Mouse (Mus musculus) lung, postnatal 36 days (tissue): ENCODE measurements around the gene Pds5a.
"Not testable (repeated sequence)": the region's sequence is repeated elsewhere in the genome, so short reads cannot be mapped to it uniquely, and the experiment has no call there.

Source experiments
- DNase-seq: peaks from one replicate; pipeline ENCODE4 v3.0.0; 2022; ENCODE audit warnings: mixed read lengths

Pds5a gene

DNA sequence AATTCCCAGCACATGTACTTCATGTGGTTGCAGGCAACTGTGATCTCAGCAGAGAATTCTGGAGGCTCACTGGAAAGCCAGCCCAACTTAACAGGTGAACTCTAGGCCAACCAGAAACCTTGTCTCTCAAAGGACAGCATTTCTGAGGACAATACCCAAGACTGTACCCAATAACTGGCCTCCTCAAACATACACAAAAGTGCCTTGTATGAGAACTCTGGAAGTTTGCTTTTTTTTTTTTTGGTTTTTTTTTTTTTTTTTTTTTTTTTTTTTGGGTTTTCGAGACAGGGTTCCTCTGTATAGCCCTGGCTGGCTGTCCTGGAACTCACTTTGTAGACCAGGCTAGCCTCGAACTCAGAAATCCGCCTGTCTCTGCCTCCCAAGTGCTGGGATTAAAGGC is 4.0 kb downstream of the Pds5a start:
- not testable (repeated sequence) for DNase-seq

DNA sequence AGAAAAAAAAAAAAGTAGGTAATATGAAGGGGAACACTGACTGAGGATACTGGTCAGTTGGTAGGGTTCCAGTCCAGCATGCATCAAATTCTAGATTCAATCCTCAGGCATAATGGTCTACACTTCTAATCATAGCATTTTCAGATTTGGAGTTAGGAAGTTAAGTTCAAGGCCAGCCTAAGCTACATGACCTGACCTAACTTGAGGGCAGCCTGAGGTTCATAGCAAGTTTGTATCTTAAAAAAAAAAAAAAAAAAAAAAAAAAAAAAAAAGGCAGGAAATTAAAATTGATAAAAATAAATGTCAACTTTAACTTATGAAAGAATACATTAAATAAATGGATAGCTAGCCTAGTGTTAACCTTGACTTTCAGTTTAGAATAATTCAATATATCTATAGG is 5.1 kb downstream of the Pds5a start:
- no peak for DNase-seq

DNA sequence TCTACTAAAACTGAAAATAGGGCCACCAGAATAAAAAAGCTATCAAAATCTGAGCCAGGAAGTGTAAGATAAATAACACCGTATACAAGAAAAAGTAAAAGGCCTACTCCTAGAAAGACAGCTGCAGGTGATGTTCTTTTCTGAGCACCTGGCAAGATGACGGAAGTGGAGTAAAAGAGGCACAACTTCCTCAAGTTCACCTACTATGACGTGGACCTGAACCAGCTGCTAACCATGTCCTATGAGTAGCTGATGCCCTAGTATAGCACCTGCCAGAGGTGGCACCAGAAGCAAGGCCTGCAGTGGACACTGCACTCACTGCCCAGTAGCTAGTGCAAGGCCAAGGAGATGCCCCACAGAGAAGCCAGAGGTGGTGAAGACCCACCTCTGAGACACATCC is 9.3 kb downstream of the Pds5a start:
- no peak for DNase-seq

DNA sequence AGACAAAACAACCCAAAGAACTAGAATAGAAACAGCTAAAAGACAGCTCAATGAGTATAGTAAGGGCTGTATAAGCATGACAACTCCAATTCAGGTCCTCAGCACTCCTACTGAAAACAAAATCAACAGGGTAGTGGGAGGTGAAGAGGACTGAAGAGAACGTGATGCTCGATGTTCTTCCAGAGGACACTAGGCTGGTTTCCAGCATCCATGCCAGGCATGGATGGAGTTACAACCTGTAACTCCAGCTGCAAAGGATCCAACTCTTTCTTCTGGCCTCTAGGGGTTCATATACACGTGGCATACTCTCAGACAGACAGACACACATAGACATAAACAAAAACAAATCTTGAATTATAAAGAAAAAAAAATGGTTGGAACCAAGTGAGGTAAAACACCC is 11.3 kb downstream of the Pds5a start:
- no peak for DNase-seq

DNA sequence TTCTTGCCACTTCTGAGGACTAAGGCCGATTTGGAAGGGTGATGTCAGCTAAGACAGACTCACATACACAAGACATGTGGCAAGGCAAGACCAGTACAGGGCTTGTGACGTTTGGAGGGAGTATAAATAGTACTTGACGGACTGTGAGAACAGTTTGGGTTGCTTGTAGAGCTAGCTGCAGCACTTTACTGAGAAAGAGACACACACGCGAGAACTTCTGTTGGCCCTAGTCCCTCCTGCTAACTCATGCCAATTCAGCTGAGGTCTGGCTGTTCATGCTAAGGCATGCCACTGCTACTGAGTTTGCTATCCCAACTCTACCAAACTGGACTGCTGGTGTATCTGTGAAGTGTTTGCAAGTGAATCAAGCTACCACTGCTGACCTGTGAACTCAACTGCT is 19.2 kb downstream of the Pds5a start:
- DNase-seq: peak; percentile 8

DNA sequence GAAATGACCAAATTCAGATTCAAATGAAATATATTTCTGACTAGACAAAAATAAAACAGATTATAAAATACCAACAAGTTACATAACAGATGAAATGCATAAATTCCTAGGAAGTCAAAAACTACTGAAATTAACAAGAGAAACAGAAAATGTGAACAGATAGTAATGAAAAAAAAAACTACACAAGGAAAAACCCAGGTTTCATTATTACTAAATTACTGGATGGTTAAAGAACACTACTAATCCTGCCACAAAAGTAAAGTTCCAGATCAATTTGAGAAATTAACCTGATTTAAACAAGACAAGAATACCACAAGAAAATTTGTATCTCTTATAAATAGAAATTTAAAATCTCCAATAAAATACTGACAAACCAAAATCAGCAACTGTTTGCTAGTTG is 25.9 kb downstream of the Pds5a start:
- no peak for DNase-seq

DNA sequence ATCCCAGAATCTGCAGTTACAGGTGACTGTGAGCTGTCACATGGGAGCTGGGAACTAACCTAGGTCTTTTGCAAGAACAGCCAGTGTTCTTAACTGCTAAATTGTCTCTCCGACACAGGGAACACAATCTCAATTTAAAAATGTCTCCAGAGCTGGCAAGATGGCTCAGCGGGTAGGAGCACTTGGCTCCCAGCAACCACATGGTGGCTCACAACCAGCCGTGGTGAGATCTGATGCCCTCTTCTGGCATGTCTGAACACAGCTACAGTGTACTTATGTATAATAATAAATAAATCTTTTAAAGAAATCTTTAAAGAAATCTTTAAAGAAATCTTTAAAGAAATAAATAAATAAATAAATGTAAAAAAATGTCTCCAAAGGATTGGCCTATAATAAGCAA is 30.4 kb downstream of the Pds5a start:
- no peak for DNase-seq

DNA sequence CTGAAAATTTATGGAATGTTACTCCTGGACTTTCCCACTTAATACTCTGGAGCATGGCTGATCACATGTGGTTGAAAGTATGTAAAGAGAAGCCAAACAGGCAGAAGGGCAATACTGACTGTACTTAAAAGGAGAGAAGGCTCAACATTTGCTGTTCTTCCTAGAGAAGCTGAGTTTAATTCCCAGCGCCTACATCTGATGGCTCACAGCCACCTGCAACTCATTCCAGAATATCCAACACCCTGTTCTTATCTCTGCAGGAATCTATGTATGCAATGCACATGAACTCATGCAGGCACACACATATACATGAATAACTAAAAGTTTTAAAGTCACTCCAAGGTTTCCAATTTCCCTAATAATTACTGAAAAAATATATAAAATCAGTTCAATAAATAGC is 32.7 kb downstream of the Pds5a start:
- DNase-seq: no peak

DNA sequence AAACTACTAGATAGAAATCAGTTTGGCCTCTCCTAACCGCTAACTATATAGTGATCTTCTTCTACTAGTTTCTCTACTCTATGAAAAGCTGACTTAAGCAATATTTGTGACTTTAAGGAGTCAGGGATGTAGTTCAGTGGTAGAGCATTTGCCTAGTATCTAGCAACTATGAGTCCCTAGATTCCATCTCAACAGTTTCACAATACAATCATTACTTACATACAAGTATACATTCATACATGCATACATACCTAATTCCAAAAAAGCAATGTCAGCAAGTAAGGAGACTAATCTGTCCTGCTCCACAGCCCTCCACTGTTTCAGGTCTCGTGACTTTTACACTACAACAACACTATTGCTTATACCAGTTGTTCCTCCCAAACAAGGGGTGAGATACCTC is 36.1 kb downstream of the Pds5a start:
- DNase-seq: no peak

DNA sequence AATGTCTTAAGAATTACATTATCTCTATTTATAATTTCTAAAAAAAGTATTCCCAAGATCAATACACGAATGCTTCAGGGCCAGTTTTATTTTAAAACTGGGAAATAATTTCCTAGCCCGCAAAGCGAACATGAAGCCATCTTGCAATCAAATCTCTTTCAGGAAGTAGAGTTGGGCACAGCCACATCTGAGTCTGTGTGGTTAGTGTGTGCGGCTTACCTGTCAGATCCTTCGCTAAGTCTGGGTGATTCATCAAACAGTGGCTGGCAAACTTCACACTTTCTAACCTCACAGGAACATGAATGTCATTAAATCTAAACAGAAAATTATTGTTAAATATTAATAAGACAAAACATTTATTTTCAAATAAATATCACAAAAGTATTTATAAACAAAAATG is 44.3 kb downstream of the Pds5a start:
- no peak for DNase-seq

DNA sequence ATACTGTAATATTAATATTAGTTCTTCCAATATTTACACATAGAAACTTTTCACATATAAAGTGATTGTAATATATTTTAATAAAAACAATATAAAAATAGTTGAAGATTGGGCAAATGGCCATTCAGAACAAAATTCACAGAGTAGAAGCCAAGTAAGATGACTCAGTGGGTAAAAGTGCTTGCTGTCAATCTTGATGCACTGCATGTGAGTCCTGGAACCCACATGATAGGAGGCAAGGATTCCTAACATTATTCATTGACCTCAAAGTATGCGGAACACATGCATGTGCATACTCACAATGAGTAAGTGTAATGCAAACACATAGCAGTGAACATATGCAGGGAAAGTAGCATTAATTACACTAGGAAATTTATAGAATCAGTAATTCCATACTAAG is 59.2 kb downstream of the Pds5a start:
- no peak for DNase-seq

DNA sequence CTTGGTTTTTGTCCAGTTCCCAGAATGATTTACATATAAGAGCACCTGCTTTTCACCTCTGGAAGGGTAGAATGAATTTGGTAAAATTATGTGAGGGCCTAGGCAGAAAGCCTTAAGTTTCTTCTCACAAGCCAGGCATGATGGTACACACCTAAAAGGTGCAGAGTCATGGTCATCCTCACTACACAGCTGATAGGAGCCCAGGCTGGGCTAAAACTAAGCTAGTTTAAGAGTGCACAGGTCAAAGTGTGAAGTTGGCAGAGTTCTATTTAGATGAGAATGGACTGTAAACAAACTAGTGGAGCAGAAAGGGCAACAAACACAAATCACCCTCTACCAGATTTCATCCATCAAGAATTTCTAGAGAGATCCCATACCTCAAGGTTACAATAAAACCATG is 73.7 kb downstream of the Pds5a start:
- DNase-seq: no peak

DNA sequence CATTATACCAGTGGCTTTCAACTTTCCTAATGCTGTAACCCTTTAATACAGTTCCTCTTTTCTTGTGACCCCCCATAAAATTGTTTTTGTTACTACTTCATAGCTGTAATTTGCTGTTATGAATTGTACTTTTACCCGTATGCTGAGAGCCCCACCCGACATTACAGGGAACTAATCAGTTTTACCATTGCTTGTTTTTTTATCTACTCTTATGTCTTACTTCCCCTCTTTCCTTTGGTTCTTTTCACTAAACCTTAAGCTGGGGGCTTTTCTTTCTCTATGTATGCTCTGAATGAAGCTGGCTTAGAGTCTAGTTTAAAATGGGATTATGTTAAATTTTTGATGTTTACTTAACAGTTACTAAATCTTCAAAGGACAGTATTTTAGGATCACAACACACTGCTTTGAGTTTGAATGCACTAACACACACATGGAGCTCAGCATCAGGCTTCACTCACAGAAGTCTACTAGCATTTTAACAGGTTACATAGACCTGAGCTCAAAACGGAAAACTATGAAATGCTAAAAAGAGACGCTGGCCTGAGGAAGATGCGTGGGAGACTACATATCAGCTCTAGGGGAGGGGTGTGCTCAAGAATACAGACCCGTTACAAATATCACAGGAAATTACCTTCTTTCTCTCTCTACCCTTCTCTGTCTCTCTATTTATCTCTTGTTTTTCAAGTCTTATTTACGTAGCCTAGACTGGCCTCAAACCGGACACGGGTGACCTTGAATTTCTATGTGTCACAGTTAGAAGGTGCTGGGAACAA is 84.7 kb downstream of the Pds5a start:
- no peak for DNase-seq

DNA sequence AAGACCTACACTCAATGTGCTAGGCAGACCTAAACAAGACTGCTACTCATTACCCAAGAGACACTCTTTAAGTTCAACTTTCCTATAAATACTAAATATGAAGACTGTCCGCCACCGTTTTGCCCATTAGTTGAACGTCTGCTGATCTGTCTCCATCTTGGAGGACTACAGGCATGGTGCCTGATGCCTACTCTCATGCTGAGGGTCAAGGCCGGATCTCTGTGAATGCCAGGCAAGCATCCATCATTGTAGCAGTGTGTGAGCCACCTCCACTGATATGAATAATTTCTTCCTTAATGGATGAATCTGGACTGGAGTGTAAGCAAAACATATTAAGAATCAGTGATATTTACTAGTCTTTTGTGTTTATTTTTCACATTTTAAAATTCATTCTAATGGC is 87.5 kb downstream of the Pds5a start:
- DNase-seq: no peak

DNA sequence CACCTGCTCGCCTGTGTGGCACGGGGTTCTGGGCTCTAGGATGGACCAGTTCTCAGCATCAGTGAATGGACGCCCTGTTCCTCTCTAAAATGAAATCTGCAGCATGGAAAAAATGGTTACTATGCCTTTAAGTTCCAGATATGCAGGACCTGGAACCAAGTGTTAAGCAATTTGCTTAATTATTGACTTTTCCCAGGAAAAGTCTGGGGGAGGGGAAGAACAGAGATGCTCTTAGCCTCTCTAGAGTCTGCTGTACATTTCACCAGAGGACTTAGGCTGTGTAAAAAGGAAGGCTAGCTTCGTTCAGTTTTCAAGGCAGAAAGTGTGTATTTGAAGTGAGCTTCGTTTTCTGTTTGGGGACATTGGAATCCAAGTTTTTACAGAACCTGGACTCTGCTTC is 88.3 kb downstream of the Pds5a start:
- DNase-seq: peak; percentile 70

DNA sequence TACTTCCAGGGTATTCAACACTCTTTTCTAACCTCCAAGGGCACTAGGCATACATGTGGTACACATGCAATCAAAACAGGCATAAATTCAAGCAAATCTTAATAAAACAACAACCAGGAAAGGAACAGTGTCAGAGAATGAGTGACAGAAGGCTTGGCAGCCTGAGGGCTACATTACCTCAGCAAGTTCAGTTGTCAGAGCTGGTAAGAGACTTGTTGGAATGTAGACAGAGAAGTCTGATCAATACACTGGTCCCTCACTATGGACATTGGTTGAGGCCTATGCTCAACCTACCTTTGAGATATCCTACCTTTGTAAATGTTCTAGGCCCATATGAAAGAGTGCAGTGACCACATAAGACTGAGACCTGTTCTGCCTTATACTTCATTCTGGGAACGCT is 91.3 kb downstream of the Pds5a start:
- no peak for DNase-seq

DNA sequence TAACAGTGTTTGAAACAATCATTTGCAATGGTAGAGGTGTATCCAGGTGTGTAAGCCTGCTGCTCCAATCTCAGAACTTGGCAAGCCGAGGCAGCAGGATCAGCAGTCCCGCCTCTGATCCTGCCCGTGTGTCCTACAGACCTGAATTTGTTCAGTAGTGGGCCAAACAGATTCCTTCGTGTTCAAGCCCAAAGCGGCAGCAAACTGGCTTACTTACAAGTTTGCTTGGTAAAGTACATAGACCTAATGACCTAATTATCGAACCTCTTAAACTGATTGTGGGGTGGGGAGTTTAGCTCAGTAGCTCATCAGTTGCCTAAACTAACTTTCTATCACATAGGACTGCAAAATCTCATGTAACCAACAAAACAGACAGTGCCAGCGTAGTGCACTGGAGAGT is 98.4 kb downstream of the Pds5a start:
- no peak for DNase-seq

DNA sequence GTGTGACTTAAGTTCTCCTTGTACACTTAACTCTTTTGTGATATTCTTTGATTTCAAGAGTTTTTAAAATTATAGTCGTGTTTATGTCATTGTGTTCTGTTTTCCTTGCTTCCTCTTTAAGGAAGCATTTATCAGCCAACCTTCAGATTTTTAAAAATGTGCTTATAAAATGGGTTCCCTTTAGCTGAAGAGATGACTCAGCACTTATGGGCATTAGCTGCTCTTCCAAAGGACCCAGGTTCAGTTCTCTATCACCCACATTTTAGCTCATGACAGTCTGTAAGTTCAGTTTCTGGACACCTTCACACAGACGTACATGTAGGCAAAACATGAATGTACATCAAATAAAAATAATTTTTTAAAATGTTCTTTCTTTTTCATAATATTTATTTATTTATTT is 105.7 kb downstream of the Pds5a start:
- DNase-seq: no peak

DNA sequence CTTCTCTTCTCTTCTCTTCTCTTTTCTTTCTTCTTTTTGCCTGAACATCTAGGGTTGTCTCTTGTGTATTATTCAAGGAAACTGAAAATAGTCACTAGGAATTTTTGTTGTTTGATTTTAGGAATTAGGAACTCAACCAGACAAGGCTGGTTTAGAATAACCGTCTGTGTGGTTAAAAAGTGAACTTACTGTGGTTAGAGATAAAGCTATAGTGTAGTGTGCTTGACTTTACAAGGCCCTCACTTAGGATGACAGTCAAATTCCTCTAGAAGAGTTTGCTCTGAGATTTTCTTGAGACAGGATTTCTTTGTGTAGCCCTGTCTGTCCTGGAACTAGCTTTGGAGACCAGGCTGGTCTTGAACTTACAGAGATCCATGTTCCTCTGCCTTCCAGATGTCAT is 107.9 kb downstream of the Pds5a start:
- DNase-seq: no peak

DNA sequence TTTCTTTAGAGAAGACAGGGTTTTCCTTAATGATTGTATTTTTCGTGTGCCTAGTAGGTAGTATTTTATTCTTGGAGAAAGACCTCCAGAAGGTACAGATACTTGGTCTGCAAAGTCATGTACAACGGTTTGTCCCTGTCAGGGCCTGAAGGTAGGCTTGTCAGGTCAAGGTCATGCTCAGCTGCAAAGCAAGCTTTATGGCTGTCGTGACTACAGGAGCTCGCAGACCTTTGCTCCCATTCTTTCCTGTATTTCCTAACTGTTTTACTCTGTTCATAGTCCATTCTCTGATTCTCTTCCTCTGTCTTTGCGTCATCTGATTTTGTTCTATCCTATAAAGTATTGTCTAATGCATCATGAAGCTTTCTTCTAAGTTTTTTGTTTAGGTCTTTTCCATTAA is 111.8 kb downstream of the Pds5a start:
- no peak for DNase-seq

DNA sequence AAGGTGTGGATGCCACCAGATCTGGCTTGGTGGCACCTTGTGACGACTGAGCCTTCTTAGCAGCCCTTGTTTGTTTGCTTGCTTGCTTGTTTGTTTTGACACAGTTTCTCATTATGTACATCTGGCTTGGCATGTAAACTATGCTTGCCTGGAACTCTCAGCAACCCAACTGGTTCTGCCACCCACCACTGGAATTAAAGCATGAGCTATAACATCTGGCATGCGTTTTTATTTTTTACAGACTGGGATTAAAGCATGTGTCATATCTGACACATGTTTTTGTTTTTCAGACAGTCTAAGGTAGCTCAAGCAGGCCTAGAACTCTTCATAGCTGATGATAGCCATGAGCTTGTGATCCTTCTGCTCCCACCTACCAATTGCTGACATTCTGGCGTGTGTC is 119.5 kb downstream of the Pds5a start:
- DNase-seq: no peak

DNA sequence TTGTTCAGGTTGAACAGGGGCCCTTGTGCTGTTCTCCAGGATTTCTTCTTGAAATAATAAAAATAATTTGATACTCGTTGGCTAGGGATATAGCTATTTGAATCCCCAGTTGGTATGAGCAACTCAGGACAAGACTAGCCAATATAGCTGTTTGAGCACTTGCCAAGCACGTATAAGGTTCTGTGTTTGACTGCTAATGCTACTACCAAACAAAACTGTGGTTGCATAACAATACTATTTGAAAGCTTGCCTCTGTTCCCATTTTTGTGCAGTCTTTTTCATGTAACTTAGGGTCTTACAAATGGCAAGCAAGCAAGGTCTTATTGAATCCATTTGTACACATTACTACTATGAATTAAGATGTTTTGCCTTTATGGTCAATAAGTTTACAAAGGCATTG is 122.2 kb downstream of the Pds5a start:
- DNase-seq: no peak

DNA sequence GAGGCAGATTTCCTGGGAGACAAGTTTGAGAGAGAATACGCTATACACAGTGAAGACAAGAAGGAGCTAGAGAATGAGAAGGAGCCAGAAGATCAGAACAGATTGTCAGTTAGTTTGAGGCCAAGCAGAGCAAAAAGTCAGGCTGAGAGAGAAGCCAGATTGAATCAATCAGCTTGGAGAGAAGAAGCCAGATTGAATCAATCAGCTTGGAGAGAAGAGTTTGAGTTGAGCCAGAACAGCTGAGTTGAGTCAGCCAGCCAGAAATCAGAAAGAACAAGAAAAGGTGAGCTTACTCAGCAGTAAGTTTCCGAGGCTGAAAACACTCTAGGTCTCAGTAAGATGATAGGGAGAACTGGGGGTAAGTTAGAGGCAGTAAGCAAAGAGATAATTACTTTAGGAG is 123.2 kb downstream of the Pds5a start:
- DNase-seq: no peak

DNA sequence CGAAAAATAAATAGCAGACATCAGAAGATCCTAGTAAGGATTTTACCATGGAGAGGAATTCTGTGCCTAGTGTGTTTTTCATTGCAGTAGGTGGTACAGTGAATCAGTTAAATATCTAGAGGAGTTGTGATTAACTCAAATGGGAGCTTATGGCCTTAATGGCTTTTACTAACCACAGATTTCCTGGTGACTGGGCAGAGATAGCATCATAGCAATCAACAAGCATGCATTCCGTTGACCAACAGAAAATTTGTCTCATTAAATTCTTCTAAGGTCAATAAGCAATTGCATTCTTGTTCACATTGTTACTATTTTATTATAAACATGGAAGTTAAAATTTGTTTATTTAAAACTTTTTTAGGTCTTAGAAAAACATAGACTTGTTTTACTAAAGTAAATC is 132.6 kb downstream of the Pds5a start:
- DNase-seq: no peak

DNA sequence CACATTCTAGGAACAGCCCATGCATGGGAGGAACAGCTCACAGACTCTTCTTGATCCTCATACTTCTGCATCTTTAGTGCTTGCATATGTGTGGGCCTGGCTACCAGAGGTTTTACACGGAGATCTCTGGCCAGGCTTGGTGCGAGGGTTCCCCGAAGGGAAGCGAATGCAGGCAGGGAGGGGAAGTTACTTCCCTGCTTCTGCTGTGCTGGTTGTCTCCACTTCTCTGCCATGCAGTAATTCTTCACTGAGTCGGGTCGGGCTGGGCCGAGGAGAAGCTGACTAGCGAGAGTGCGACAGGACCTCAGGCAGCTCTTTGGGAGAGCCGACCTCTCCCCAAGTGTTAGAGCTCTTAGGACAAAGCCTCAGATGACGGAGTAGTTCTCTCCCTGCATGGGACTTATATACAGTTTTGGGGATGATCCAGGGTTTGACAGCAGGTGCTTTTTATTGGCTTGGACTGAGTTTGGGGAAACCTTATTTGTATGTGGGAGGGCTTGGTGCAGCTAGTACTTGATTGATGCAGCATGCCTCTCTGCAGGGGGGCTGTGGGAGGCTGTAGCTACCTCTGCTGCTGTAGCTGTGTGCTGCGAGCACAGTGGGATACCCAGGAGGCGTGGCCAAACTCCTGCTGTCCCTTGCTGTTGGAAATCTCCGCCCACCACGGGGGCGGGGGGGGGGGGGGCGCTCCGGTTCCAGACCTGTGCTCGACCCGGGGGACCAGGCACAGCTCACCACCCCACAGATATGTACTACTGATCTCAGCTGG is 136.8 kb downstream of the Pds5a start:
- no peak for DNase-seq
